11 mouse cellular contexts compared by ENCODE assay signal in genomic region chr2:27953866-27954265, GRCm38 (mm10).
A peak's percentile ranks its signal among the peaks of the same experiment; 100 is the strongest.
DNase-seq lines count a peak whose midpoint lies in the region; ATAC-seq and TF ChIP-seq lines count a peak whose summit lies in the region.
"Had no signal": no experiment of that assay in that cellular context is flagged by ENCODE, and none has a peak within 500 bp of the region (broad histone marks: within the 10 kb centered on the region; RNA-seq: fewer than 3 reads in every experiment).

No protein-coding gene starts in this region.

- peak; percentile 46 for DNase-seq in kidney, adult 2 months
- DNase-seq in kidney, adult 8-10 months, result no peak
- DNase-seq in cerebellum, adult 11-12 months, result peak; percentile 32
- peak; percentile 53 for DNase-seq in lung, postnatal 36 days
- no peak for DNase-seq in spleen, postnatal 36 days (ENCODE audit: low spot score in 2 of 2)
- no peak for DNase-seq in thymus, adult 18-20 months
- DNase-seq in midbrain, embryonic 14.5 days, result no peak

- H3K27ac ChIP-seq in kidney, adult 2 months (ENCODE audit: insufficient read depth, low read depth, low read length), result no peak overlapping the region
- H3K27ac ChIP-seq in heart, embryonic 16.5 days (ENCODE audit: low read length), result 0 out of 2 replicates have a peak overlapping the region, but pooled peaks have one; percentile 3
- H3K27ac ChIP-seq in midbrain, embryonic 14.5 days (replicated peaks; ENCODE audit: low read depth, low read length), result no peak overlapping the region
- H3K27ac ChIP-seq: hindbrain, embryonic 15.5 days; liver, embryonic 12.5 days had no signal

- no peak for TF ChIP-seq CTCF in kidney, adult 2 months (conservative IDR thresholded peaks at IDR 0.05; ENCODE audit: insufficient read depth, insufficient read length, low read depth, low read length)

- no peaks in the 10 kb centered on the region for H3K9me3 ChIP-seq in heart, embryonic 16.5 days (replicated peaks; ENCODE audit: control insufficient read depth, low read length)
- no peaks in the 10 kb centered on the region for H3K9me3 ChIP-seq in midbrain, embryonic 14.5 days (ENCODE audit: control insufficient read depth, low read length)
- H3K9me3 ChIP-seq: hindbrain, embryonic 15.5 days; liver, embryonic 12.5 days had no signal

- no peak overlapping the region for H3K9ac ChIP-seq in heart, embryonic 16.5 days (ENCODE audit: low read length)
- no peak overlapping the region for H3K9ac ChIP-seq in midbrain, embryonic 14.5 days (replicated peaks; ENCODE audit: low read length)
- H3K9ac ChIP-seq: hindbrain, embryonic 15.5 days; liver, embryonic 12.5 days had no signal

- H3K36me3 ChIP-seq in kidney, adult 2 months (ENCODE audit: control insufficient read depth, insufficient read depth, low read length), result no peaks in the 10 kb centered on the region
- H3K36me3 ChIP-seq in heart, embryonic 16.5 days (ENCODE audit: control insufficient read depth, insufficient read depth), result no peaks in the 10 kb centered on the region; the same call in 1 of the 2 replicates
- H3K36me3 ChIP-seq in midbrain, embryonic 14.5 days (ENCODE audit: control insufficient read depth, insufficient read depth, low read length), result no peaks in the 10 kb centered on the region
- H3K36me3 ChIP-seq: hindbrain, embryonic 15.5 days; liver, embryonic 12.5 days had no signal

- ATAC-seq in heart, embryonic 16.5 days (replicated peaks; ENCODE audit: extremely low read depth, insufficient read depth, low FRiP score), result peak; percentile 24
- ATAC-seq in midbrain, embryonic 14.5 days (ENCODE audit: low FRiP score, low TSS enrichment), result no peak
- ATAC-seq: CD4-positive, CD25-positive, alpha-beta regulatory T cell, adult 4 months; liver, embryonic 12.5 days had no signal

- 33% methylated on average over 3 of the region's 3 CpGs for whole genome bisulfite sequencing in kidney, adult 2 months
- 27% methylated on average over 3 of the region's 3 CpGs for WGBS in heart, embryonic 16.5 days
- 80% methylated on average over 3 of the region's 3 CpGs for WGBS in midbrain, embryonic 14.5 days

- H3K4me3 ChIP-seq in kidney, adult 2 months (ENCODE audit: insufficient read depth, low read depth, low read length), result no peak overlapping the region
- H3K4me3 ChIP-seq in heart, embryonic 16.5 days (ENCODE audit: low read length), result no peak overlapping the region
- H3K4me3 ChIP-seq in midbrain, embryonic 14.5 days (replicated peaks; ENCODE audit: low read depth, low read length), result no peak overlapping the region
- H3K4me3 ChIP-seq: hindbrain, embryonic 15.5 days; liver, embryonic 12.5 days had no signal

- no peaks in the 10 kb centered on the region for H3K4me1 ChIP-seq in kidney, adult 2 months (ENCODE audit: control insufficient read depth, insufficient read depth, low read length)
- H3K4me1 ChIP-seq in heart, embryonic 16.5 days (ENCODE audit: control insufficient read depth, insufficient read depth, low read length), result peaks cover 22% of the 10 kb centered on the region
- H3K4me1 ChIP-seq in midbrain, embryonic 14.5 days (ENCODE audit: control insufficient read depth, insufficient read depth, low read length), result peaks cover 10% of the 10 kb centered on the region
- H3K4me1 ChIP-seq: liver, embryonic 12.5 days had no signal

- H3K4me2 ChIP-seq in heart, embryonic 16.5 days (ENCODE audit: low read depth, low read length), result no peak overlapping the region
- no peak overlapping the region for H3K4me2 ChIP-seq in midbrain, embryonic 14.5 days (ENCODE audit: low read length)
- H3K4me2 ChIP-seq: hindbrain, embryonic 15.5 days; liver, embryonic 12.5 days had no signal

- no peaks in the 10 kb centered on the region for H3K27me3 ChIP-seq in kidney, adult 2 months (replicated peaks; ENCODE audit: control insufficient read depth, insufficient read depth, low read length)
- no peaks in the 10 kb centered on the region for H3K27me3 ChIP-seq in heart, embryonic 16.5 days (ENCODE audit: control insufficient read depth, insufficient read depth, low read length)
- H3K27me3 ChIP-seq in midbrain, embryonic 14.5 days (ENCODE audit: control insufficient read depth, insufficient read depth, low read length), result no peaks in the 10 kb centered on the region
- H3K27me3 ChIP-seq: hindbrain, embryonic 15.5 days had no signal

- TF ChIP-seq POLR2A in kidney, adult 2 months (IDR thresholded peaks at IDR 0.05; ENCODE audit: low read depth, low read length), result no peak

Comparison
In these comparisons a context has a peak if more than half of its experiments do, and no peak if none do; other contexts are left out.
1. DNase-seq: peak in kidney, adult 2 months (single experiment), cerebellum, adult 11-12 months (single experiment) and lung, postnatal 36 days (single experiment); none in kidney, adult 8-10 months (0 of 2), spleen, postnatal 36 days (0 of 2), thymus, adult 18-20 months (0 of 2) and midbrain, embryonic 14.5 days (single experiment).